Mouse (Mus musculus): ENCODE measurements at regions not wholly inside any gene's neighbourhood (a gene's known extent, or its start where the extent isn't known, plus 50 kb on each side); places are given as distances from the start of the nearest gene placed in this dataset.

GRCm38 (mm10) chr9:31566257-31567007, 102.2 kb upstream of the Tmem45b start:
- 63% methylated on average over 31 of the region's 31 CpGs for WGBS
- DNase-seq (ENCODE audit: low spot score) (no peak), ATAC-seq (ENCODE audit: low FRiP score) (peak; percentile 46; the same call in 1 of the 2 replicates)
- H3K4me2 ChIP-seq (replicated peaks): peak overlapping the region; percentile 10; the same call in 1 of the 2 replicates
- H3K4me1 ChIP-seq (replicated peaks; ENCODE audit: control insufficient read depth, insufficient read depth, low read length): peaks cover 7% of the 10 kb centered on the region; the same call in 1 of the 2 replicates
- no peak overlapping the region for H3K27ac ChIP-seq
- H3K9me3 ChIP-seq (ENCODE audit: control insufficient read depth, low read length): no peaks in the 10 kb centered on the region
- no peaks in the 10 kb centered on the region for H3K36me3 ChIP-seq (replicated peaks; ENCODE audit: control insufficient read depth, insufficient read depth)
- H3K27me3 ChIP-seq (ENCODE audit: control insufficient read depth, insufficient read depth, low read length): no peaks in the 10 kb centered on the region
- no peak overlapping the region for H3K9ac ChIP-seq
- H3K4me3 ChIP-seq (replicated peaks; ENCODE audit: low read length): no peak overlapping the region

GRCm38 (mm10) chr9:31564996-31565773, 100.9 kb upstream of the Tmem45b start:
- Histone ChIP-seq H3K27me3 (ENCODE audit: control insufficient read depth, insufficient read depth, low read length) (no peaks in the 10 kb centered on the region), H3K4me3 (replicated peaks; ENCODE audit: low read length) (no peak overlapping the region), H3K9ac (no peak overlapping the region), H3K4me2 (replicated peaks) (no peak overlapping the region), H3K36me3 (replicated peaks; ENCODE audit: control insufficient read depth, insufficient read depth) (no peaks in the 10 kb centered on the region), H3K27ac (no peak overlapping the region), H3K4me1 (replicated peaks; ENCODE audit: control insufficient read depth, insufficient read depth, low read length) (peaks cover 7% of the 10 kb centered on the region; the same call in 1 of the 2 replicates), H3K9me3 (ENCODE audit: control insufficient read depth, low read length) (no peaks in the 10 kb centered on the region)
- no peak for DNase-seq (ENCODE audit: low spot score)
- 60% methylated on average over 12 of the region's 12 CpGs for WGBS
- ATAC-seq (ENCODE audit: low FRiP score): no peak

GRCm38 (mm10) chr9:31563541-31563940, 99.3 kb upstream of the Tmem45b start:
- Histone ChIP-seq H3K4me2 (replicated peaks) (no peak overlapping the region), H3K27me3 (ENCODE audit: control insufficient read depth, insufficient read depth, low read length) (no peaks in the 10 kb centered on the region), H3K36me3 (replicated peaks; ENCODE audit: control insufficient read depth, insufficient read depth) (no peaks in the 10 kb centered on the region), H3K9ac (no peak overlapping the region), H3K9me3 (ENCODE audit: control insufficient read depth, low read length) (no peaks in the 10 kb centered on the region), H3K4me3 (replicated peaks; ENCODE audit: low read length) (no peak overlapping the region), H3K27ac (no peak overlapping the region), H3K4me1 (replicated peaks; ENCODE audit: control insufficient read depth, insufficient read depth, low read length) (peaks cover 7% of the 10 kb centered on the region)
- 92% methylated on average over 8 of the region's 8 CpGs for whole genome bisulfite sequencing
- ATAC-seq (ENCODE audit: low FRiP score) (no peak), DNase-seq (ENCODE audit: low spot score) (no peak)

- Histone ChIP-seq H3K27ac (no peak overlapping the region), H3K36me3 (replicated peaks; ENCODE audit: control insufficient read depth, insufficient read depth) (no peaks in the 10 kb centered on the region), H3K9ac (peak overlapping the region; percentile 49), H3K4me3 (replicated peaks; ENCODE audit: low read length) (peak overlapping the region; percentile 23; the same call in 1 of the 2 replicates), H3K9me3 (ENCODE audit: control insufficient read depth, low read length) (no peaks in the 10 kb centered on the region), H3K4me1 (replicated peaks; ENCODE audit: control insufficient read depth, insufficient read depth, low read length) (no peaks in the 10 kb centered on the region; the same call in 1 of the 2 replicates), H3K27me3 (ENCODE audit: control insufficient read depth, insufficient read depth, low read length) (no peaks in the 10 kb centered on the region), H3K4me2 (replicated peaks) (peak overlapping the region; percentile 59; the same call in 1 of the 2 replicates)
- DNase-seq (ENCODE audit: low spot score) (no peak), ATAC-seq (ENCODE audit: low FRiP score) (no peak)
- WGBS: 85% methylated on average over 3 of the region's 3 CpGs
These were observed 95.9 kb upstream of the Tmem45b start for GRCm38 (mm10) chr9:31560226-31560556.

GRCm38 (mm10) chr9:31559506-31560225, 95.4 kb upstream of the Tmem45b start:
- DNase-seq (ENCODE audit: low spot score) (peak; percentile 90), ATAC-seq (ENCODE audit: low FRiP score) (peak; percentile 82; the same call in 1 of the 2 replicates)
- Histone ChIP-seq H3K4me1 (replicated peaks; ENCODE audit: control insufficient read depth, insufficient read depth, low read length) (no peaks in the 10 kb centered on the region; the same call in 1 of the 2 replicates), H3K9me3 (ENCODE audit: control insufficient read depth, low read length) (no peaks in the 10 kb centered on the region), H3K27me3 (ENCODE audit: control insufficient read depth, insufficient read depth, low read length) (no peaks in the 10 kb centered on the region), H3K9ac (peak overlapping the region; percentile 49), H3K4me2 (replicated peaks) (peak overlapping the region; percentile 59), H3K36me3 (replicated peaks; ENCODE audit: control insufficient read depth, insufficient read depth) (no peaks in the 10 kb centered on the region), H3K27ac (no peak overlapping the region), H3K4me3 (replicated peaks; ENCODE audit: low read length) (peak overlapping the region; percentile 23)
- WGBS: 32% methylated on average over 18 of the region's 18 CpGs

- Histone ChIP-seq H3K9ac (no peak overlapping the region), H3K27ac (no peak overlapping the region), H3K4me3 (replicated peaks; ENCODE audit: low read length) (no peak overlapping the region), H3K9me3 (ENCODE audit: control insufficient read depth, low read length) (no peaks in the 10 kb centered on the region), H3K4me2 (replicated peaks) (no peak overlapping the region), H3K36me3 (replicated peaks; ENCODE audit: control insufficient read depth, insufficient read depth) (no peaks in the 10 kb centered on the region), H3K4me1 (replicated peaks; ENCODE audit: control insufficient read depth, insufficient read depth, low read length) (no peaks in the 10 kb centered on the region), H3K27me3 (ENCODE audit: control insufficient read depth, insufficient read depth, low read length) (no peaks in the 10 kb centered on the region)
- ATAC-seq (ENCODE audit: low FRiP score): peak; percentile 46; the same call in 1 of the 2 replicates
- no peak for DNase-seq (ENCODE audit: low spot score)
- WGBS: 74% methylated on average over 6 of the region's 6 CpGs
These were observed 79.4 kb upstream of the Tmem45b start for GRCm38 (mm10) chr9:31543691-31544052.

- no peaks in the 10 kb centered on the region for H3K9me3 ChIP-seq (ENCODE audit: control insufficient read depth, low read length)
- H3K4me3 ChIP-seq (replicated peaks; ENCODE audit: low read length): no peak overlapping the region
- no peak overlapping the region for H3K27ac ChIP-seq
- H3K27me3 ChIP-seq (ENCODE audit: control insufficient read depth, insufficient read depth, low read length): no peaks in the 10 kb centered on the region
- H3K4me2 ChIP-seq (replicated peaks): peak overlapping the region; percentile 30; the same call in 1 of the 2 replicates
- no peaks in the 10 kb centered on the region for H3K36me3 ChIP-seq (replicated peaks; ENCODE audit: control insufficient read depth, insufficient read depth)
- peak; percentile 99 for DNase-seq (ENCODE audit: low spot score)
- peak; percentile 78; the same call in 1 of the 2 replicates for ATAC-seq (ENCODE audit: low FRiP score)
- no peak overlapping the region for H3K9ac ChIP-seq
- WGBS: 13% methylated on average over 13 of the region's 13 CpGs
- no peaks in the 10 kb centered on the region for H3K4me1 ChIP-seq (replicated peaks; ENCODE audit: control insufficient read depth, insufficient read depth, low read length)
These were observed 78.8 kb upstream of the Tmem45b start for GRCm38 (mm10) chr9:31542909-31543690.

GRCm38 (mm10) chr9:31541615-31542191, 77.4 kb upstream of the Tmem45b start:
- H3K9ac ChIP-seq: no peak overlapping the region
- WGBS: 64% methylated on average over 5 of the region's 5 CpGs
- H3K27ac ChIP-seq: no peak overlapping the region
- ATAC-seq (ENCODE audit: low FRiP score) (no peak), DNase-seq (ENCODE audit: low spot score) (no peak)
- H3K4me2 ChIP-seq (replicated peaks): no peak overlapping the region
- no peak overlapping the region for H3K4me3 ChIP-seq (replicated peaks; ENCODE audit: low read length)
- no peaks in the 10 kb centered on the region for H3K36me3 ChIP-seq (replicated peaks; ENCODE audit: control insufficient read depth, insufficient read depth)
- no peaks in the 10 kb centered on the region for H3K9me3 ChIP-seq (ENCODE audit: control insufficient read depth, low read length)
- no peaks in the 10 kb centered on the region for H3K4me1 ChIP-seq (replicated peaks; ENCODE audit: control insufficient read depth, insufficient read depth, low read length)
- H3K27me3 ChIP-seq (ENCODE audit: control insufficient read depth, insufficient read depth, low read length): no peaks in the 10 kb centered on the region
